Mouse (Mus musculus) bone marrow, adult 2 months (tissue): Measurements from ENCODE around the gene Clpx.

ENCODE experiments used
- CTCF ChIP-seq: fragments of 200-500 bp; IDR thresholded peaks from 2 replicates; pipeline ENCODE4 v1.5.1; 2011; ENCODE audit warnings: low read length, control low read depth; ENCODE audit not compliant: control insufficient read depth, insufficient read depth
- POLR2A ChIP-seq: fragments of 200-500 bp; IDR thresholded peaks from 2 replicates; pipeline ENCODE4 v1.6.1; 2011; ENCODE audit warnings: low read depth, mild to moderate bottlenecking, control low read depth, low read length, borderline replicate concordance; ENCODE audit not compliant: control insufficient read depth

DNA sequence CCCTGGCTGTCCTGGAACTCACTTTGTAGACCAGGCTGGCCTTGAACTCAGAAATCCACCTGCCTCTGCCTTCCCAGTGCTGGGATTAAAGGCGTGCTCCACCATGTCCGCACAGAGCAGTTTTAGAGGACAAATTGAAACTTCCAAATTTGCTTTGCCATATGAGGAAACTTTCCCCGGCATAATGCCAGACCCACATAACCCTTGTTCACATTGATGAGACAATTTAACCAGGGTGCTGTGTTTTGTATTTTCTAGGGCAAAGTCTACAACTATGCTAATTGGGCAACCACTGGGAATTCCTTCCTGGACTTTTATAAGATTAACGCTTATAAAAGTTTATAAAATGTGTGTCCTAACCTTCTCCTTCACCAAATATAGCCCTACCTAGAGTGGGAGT, 4.1 kb upstream of the Clpx start:
- TF ChIP-seq POLR2A (no peak), CTCF (no peak)
